Mouse (Mus musculus): ENCODE results near the gene Gm49361. TPM values are rescaled to one million over a fixed set of nuclear protein-coding genes. Genes with fewer than 3 reads are reported as not detected.
"Not testable (repeated sequence)": the region's sequence is repeated elsewhere in the genome, so short reads cannot be mapped to it uniquely, and the experiment has no call there.

Gm49361 gene
- total RNA-seq, 1 experiment from 2014 or later = not detected

GRCm38 (mm10) chr14:57699016-57699415, 46.9 kb downstream of the Gm49361 start:
- ATAC-seq (ENCODE audit: extremely low read depth, insufficient number of reproducible peaks, low FRiP score, poor library complexity, severe bottlenecking) = no peak

GRCm38 (mm10) chr14:57696066-57696465, 49.8 kb downstream of the Gm49361 start:
- no peak for ATAC-seq (ENCODE audit: extremely low read depth, insufficient number of reproducible peaks, low FRiP score, poor library complexity, severe bottlenecking)

GRCm38 (mm10) chr14:57695550-57695949, 50.4 kb downstream of the Gm49361 start:
- no peak for ATAC-seq (ENCODE audit: extremely low read depth, insufficient number of reproducible peaks, low FRiP score, poor library complexity, severe bottlenecking)

DNA sequence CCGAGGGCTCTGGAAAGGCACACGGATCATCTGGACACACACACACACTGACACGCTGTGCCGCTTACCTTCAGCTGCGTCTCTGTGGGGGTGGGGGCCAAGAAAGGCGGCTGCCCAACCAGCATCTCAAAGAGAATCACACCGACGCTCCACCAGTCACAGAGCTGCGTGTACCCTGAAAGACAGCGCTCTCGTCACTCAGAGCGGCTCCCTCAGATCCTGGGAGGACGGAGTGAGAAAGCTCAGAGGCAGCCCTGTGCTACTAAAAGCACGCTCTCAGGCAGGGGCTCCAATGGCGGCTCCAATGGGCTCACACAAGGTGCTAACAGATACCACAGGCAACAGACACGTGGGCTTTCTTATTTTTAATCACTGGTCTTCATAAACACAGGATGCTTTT, 51.7 kb downstream of the Gm49361 start:
- ATAC-seq (ENCODE audit: extremely low read depth, insufficient number of reproducible peaks, low FRiP score, poor library complexity, severe bottlenecking) = no peak

- ATAC-seq (ENCODE audit: extremely low read depth, insufficient number of reproducible peaks, low FRiP score, poor library complexity, severe bottlenecking) = no peak
These were observed 53.3 kb downstream of the Gm49361 start for GRCm38 (mm10) chr14:57692517-57693130.

DNA sequence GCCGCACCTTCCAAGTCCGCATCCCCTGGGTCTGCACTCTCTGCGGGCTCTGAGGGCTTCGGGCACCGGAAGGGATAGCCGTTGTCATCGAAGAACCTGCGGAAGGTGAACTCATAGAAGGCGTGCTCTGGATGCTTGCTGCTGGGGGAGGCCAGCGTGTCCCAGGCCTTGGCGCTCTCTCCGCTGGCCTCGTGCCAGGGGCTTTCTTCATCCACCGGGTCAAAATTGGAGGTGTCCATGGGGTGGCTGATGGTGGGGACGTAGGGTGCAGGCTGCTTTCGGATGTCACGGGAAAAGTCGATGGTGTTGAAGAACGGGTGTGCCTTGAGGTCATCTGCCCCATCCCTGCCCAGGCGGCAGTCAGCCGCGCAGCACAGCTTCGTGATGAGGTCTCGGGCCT, 54.6 kb downstream of the Gm49361 start:
- no peak for ATAC-seq (ENCODE audit: extremely low read depth, insufficient number of reproducible peaks, low FRiP score, poor library complexity, severe bottlenecking)

DNA sequence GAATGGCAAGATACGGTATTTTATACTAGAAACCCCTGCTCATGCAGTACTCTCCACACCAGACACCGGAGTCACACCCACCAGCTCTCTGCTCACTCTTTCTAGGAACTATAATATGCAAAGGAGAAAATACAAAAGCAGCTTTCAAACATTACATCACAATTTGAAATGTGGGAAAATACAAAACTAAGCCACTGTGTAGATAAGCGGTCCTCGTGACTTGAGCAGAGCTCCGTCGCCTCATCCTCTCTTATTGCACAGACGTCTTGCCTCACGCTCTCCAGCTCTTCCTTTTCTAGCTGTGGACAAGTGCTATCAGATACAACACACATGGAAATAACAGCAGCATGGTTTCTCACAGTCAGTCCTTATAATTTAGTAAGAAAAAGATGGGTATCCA, 55.2 kb downstream of the Gm49361 start:
- ATAC-seq (ENCODE audit: extremely low read depth, insufficient number of reproducible peaks, low FRiP score, poor library complexity, severe bottlenecking) = no peak

DNA sequence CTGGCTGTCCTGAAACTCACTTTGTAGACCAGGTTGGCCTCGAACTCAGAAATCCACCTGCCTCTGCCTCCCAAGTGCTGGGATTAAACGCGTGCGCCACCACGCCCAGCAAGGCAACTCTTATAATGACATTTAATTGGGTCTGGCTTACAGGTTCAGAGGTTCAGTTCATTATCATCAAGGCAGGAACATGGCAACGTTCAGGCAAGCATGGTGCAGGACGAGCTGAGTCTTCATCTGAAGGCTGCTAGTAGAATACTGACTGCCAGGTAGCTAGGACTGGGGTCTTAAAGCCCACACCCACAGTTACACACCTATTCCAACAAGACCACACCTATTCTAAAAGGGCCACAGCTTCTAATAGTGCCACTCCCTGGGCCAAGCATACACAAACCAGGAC, 57.8 kb downstream of the Gm49361 start:
- not testable (repeated sequence) for ATAC-seq (ENCODE audit: extremely low read depth, insufficient number of reproducible peaks, low FRiP score, poor library complexity, severe bottlenecking)

- ATAC-seq (ENCODE audit: extremely low read depth, insufficient number of reproducible peaks, low FRiP score, poor library complexity, severe bottlenecking) = no peak
These were observed 58.5 kb downstream of the Gm49361 start for GRCm38 (mm10) chr14:57687441-57687840.

GRCm38 (mm10) chr14:57686647-57687046, 59.3 kb downstream of the Gm49361 start:
- ATAC-seq (ENCODE audit: extremely low read depth, insufficient number of reproducible peaks, low FRiP score, poor library complexity, severe bottlenecking) = no peak

DNA sequence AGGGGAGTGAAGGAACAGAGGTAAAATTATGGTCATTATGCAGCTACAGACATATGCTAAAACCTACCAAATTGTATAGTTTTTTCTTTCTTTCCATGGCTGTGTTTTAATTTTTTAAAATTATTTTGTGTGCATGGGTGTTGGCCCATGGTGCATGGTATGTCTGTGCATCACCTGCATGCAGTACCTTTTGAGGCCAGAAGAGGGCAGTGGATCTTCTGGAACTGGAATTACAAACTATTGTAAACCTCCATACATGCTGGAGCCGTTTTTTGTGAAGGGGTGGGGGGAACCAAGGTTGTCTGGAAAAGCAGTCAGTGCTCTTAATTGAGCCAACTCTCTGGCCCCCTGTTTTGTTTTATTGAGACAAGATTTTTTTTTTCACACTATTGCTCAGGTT, 61.3 kb downstream of the Gm49361 start:
- ATAC-seq (ENCODE audit: extremely low read depth, insufficient number of reproducible peaks, low FRiP score, poor library complexity, severe bottlenecking) = peak; percentile 75; the same call in 1 of the 2 replicates

DNA sequence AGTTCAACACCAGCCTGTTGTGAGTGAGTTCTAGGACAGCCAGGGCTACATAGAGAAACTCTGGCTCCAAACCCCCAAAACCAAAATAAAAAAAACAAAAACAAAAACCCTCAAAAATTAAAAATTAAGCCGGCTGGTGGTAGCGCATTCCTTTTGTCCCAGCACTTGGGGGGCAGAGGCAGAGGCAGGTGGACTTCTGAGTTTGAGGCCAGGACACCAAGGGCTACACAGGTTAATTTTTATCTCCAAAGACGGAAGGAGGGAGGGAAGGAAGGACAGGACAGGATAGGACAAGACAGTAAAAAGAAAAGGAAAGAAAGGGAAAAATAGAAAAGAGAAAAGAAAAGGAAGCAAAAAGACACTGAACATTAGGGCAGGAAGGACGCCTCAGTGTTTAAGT, 63.2 kb downstream of the Gm49361 start:
- ATAC-seq (ENCODE audit: extremely low read depth, insufficient number of reproducible peaks, low FRiP score, poor library complexity, severe bottlenecking) = no peak

- ATAC-seq (ENCODE audit: extremely low read depth, insufficient number of reproducible peaks, low FRiP score, poor library complexity, severe bottlenecking) = peak; percentile 74
These were observed 65.9 kb downstream of the Gm49361 start for GRCm38 (mm10) chr14:57679958-57680535.

GRCm38 (mm10) chr14:57679523-57679922, 66.4 kb downstream of the Gm49361 start:
- no peak for ATAC-seq (ENCODE audit: extremely low read depth, insufficient number of reproducible peaks, low FRiP score, poor library complexity, severe bottlenecking)

GRCm38 (mm10) chr14:57675481-57675880, 70.4 kb downstream of the Gm49361 start:
- no peak for ATAC-seq (ENCODE audit: extremely low read depth, insufficient number of reproducible peaks, low FRiP score, poor library complexity, severe bottlenecking)

DNA sequence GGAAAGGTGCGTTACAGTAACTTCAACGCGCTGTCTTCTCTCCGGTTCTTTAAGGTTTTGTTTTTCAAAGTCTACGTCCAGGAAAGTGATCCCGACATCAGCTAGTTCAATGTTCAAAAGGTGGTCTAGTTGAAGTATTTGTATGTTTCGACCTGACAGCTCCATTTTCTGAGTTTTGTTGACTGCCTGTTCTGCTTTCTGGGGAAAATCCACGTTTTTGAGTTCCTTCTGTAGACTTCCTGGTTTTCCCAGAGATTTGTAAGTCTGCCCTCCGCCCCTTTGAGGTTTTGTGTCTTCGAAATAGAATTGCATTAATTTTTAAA, 80.3 kb downstream of the Gm49361 start:
- no peak for ATAC-seq (ENCODE audit: extremely low read depth, insufficient number of reproducible peaks, low FRiP score, poor library complexity, severe bottlenecking)

DNA sequence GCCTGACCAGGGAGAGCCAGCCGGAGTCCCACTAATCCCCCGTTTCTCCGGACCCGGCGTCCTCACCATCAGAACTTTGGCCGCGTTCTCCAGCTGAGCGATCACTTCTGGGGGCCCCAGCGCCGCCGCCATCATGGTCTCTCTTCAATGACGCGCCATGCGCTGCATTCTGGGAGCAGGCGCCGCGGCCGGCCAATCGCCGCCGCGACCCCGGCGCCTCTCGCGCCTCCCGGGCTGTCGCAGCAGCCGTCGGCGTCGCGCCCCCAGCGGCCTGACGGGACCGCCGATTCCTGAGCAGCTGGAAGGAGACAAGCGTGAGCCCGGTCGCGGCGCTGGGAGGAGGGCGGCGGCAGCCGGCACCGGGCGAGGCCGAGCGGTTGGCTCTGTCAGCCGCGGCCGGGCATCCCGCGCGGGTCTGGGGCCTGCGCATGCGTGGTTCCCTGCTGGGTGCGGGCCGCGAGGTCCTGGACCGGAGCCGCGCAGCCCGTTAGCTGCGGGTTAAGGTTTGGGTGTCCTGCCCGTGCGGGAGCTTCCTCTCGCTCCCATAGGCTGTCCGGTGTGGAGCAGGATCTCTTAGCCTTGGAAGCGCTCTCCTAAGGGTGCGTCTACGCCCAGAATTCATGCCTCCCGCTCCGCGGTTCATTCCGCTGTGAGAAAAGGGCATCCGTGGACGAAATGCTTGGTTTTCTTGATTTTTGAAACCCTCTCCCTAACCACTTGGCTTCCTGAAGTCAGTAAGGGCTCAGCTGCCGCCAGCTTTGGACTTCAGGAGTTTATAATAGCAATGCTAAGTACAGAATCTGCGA, 80.9 kb downstream of the Gm49361 start, which contains the start of gene Xpo4:
Gene Xpo4 (minus strand): TSS at position 609 of the 806 bp plus-strand sequence.
- peak; percentile 76 for ATAC-seq (ENCODE audit: extremely low read depth, insufficient number of reproducible peaks, low FRiP score, poor library complexity, severe bottlenecking)

GRCm38 (mm10) chr14:57664311-57664821, 81.5 kb downstream of the Gm49361 start:
- peak; percentile 18; the same call in 1 of the 2 replicates for ATAC-seq (ENCODE audit: extremely low read depth, insufficient number of reproducible peaks, low FRiP score, poor library complexity, severe bottlenecking)

- no peak for ATAC-seq (ENCODE audit: extremely low read depth, insufficient number of reproducible peaks, low FRiP score, poor library complexity, severe bottlenecking)
These were observed 82.3 kb downstream of the Gm49361 start for GRCm38 (mm10) chr14:57663630-57664029.

DNA sequence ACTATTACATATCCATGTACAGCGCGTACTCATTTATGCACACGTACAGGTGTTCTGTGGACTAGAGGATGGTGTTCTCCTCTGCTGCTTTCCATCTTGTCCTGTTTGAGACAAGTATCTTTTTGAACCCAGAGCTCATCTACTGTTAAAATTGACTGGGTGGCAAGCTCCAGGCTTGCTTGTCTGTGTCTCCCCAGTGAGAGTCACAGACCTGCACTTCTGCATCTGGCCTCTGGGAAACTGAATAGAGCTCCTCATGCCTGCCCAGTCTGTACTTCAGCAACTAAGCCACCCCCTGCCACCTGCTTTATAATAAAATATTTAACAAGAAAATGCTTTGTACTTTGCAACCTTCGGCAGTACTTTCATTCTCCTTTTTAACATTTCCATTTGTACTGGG, 87.6 kb downstream of the Gm49361 start:
- ATAC-seq (ENCODE audit: extremely low read depth, insufficient number of reproducible peaks, low FRiP score, poor library complexity, severe bottlenecking) = no peak
